Mouse (Mus musculus): ENCODE measurements around the gene Rexo4.

The Rexo4 gene

DNA sequence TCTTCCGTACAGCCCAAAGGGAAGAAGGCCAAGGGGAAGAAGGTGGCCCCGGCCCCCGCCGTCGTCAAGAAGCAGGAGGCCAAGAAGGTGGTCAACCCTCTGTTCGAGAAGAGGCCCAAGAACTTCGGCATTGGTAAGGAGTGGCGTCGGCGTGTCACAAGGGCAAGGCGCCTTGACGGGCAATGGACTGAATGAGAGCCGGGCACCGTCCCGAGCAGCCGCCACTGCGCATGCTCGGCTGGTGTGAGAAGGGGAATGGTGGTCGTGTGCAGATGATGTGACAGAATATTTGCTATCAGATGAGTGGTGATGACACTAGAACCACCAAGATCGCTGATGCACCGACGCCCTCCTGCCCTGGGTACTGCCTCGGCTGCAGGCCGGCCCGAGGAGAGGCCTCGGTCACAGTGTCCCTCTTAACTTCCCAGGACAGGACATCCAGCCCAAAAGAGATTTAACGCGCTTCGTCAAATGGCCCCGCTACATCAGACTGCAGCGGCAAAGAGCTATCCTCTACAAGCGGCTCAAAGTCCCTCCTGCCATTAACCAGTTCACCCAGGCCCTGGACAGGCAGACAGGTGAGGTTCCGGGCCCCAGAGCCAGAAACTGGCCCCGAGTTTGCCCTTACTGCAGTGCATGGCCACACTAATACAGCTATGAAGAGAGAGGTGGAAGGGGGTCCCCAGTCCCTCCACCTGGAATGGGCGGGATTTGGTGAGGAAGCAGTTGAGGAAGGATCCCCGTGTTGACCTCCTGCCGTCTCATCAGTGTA is 53.0 kb downstream of the Rexo4 start:
- intact Hi-C loops (cut with DNase I) = no loop called here

DNA sequence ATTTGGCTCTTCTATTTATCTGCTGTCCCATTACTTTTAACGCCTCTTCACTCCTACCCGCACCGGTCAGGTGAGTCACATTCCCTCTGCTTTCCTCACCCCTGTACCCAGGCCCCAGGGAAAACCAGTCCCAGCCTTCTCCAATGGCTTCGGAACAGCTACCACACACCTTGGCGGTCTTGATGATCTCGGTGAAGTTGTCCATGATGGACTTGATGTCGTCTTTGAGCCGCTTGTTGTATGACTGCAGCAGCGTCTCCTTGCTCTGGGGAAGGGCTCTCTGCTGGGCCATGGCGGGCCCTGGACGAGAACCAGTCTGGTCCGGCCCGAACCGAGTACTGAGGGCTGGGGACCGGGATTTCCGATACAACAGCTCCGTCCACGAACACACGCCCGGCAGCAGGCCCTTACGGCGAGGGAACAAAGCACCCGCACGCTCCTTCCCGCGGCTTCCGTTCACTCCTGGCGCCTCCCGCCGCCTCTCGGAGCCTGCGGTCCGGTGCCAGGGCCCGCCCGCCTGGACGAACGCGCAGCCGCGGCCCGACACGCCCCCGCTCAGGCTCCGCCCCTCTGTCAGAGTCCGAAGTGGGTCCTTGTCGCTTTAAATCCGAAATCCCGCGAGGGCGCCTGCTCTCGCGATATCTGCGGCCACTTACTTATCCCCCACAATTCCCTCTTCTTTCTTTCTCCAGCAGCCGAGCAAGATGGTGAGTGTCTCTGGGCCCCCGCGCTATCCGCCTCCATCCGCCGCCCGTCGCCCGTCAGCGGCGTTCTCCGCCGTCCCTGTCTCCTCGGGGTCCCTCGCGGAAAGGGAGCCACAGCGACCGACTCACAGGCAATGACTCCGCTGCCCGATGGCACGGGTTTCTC is 53.8 kb downstream of the Rexo4 start, which contains the start of the genes Med22 and Rpl7a:
Gene Med22 (minus strand): TSS at position 554 of the 870 bp plus-strand sequence.
Gene Rpl7a (plus strand): TSS at position 641 of the 870 bp plus-strand sequence.
- intact Hi-C loops (cut with DNase I) = no loop called here

DNA sequence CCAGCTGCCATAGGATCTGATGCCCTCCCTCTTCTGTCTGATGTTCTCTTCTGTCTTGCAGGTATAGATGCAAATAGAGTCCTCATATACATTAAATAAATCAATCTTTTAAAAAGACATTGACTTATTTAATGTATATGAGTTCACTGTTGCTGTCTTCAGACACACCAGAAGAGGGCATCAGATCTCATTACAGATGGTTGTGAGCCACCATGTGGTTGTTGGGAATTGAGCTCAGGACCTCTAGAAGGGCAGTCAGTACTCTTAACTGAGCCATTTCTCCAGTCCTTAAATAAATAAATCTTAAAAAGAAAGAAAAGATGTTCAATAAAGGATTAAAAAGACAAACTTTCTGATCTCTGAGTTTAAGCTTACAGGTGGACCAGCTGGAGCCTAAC is 54.8 kb downstream of the Rexo4 start:
- intact Hi-C loops (cut with DNase I) = loop anchor here (5.0 kb wide), 1 partner anchor 53 kb away; the partner anchor contains the start of gene Rexo4

DNA sequence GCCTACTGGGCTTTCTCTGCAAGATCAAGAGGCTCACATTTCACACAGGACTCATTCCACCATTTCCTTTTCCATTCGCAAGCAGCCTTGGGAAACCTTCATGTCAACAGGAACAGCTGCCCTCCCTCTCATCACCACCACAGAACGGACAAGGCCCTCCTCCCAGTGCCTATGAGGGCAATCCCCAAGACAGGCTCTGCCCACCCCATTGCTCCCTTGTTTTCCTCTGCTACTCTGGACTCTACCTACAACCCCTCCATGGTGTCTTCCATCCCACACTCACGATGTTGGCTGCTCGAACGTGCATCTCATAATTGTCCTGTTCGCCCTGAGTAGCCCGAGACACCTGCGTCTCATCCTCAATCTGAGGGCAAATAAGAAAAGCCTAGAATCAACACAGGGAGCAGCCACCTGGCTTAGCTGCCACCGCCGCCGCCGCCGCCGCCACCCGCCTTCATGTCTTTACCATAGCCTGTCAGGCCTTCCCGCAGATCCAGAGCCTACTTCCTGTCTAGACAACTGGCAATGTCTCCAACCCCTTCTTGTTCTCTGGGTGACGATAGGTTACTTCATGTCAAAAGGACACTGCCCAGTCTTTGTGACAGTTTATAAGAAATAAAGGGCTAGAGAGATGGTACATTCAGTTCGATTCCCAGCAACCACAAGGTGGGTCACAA is 55.3 kb downstream of the Rexo4 start:
- intact Hi-C loops (cut with DNase I) = loop anchor here (5.0 kb wide), 1 partner anchor 53 kb away; the partner anchor contains the start of gene Rexo4

DNA sequence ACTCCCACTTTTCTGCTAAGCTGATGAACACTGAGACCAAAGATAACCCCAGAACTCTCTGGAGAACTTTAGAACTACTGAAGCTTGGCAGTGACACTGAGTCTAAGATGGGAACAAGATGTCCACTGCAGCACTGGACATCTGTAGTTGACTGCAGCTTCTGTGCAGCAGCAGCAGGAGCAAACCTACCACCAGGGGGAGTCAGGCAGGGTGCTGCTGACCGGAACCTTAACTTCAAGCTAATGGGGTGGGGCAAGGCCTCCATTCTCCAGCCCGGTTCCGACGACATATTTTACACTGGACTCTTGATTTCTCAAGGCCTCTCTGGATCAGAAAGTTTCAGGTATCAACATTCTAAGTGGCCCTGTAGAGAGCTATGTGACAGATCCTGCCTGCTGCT is 57.1 kb downstream of the Rexo4 start:
- intact Hi-C loops (cut with DNase I) = loop anchor here (5.0 kb wide), 1 partner anchor 55 kb away; the partner anchor contains the start of gene Rexo4

DNA sequence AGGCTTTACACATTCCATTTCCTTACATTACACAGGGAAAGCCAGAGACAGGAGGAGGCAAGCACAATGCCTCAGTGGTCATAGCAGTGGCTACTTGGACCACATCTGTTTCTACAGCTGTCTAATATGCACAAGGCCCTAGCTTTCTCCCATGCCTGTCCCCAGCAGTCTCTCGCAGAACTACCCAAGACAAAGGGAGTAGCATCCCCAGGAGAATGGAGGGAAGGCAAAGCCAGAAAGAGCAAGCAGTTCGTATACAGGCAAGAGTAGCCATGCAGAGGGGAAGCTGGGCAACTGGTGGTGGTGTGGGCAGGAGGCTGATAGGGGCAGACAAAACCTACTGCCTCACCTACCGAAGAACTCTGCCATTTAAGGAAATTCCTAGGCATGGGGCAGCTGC is 57.8 kb downstream of the Rexo4 start:
- intact Hi-C loops (cut with DNase I) = loop anchor here (5.0 kb wide), 1 partner anchor 56 kb away; the partner anchor contains the start of gene Rexo4

DNA sequence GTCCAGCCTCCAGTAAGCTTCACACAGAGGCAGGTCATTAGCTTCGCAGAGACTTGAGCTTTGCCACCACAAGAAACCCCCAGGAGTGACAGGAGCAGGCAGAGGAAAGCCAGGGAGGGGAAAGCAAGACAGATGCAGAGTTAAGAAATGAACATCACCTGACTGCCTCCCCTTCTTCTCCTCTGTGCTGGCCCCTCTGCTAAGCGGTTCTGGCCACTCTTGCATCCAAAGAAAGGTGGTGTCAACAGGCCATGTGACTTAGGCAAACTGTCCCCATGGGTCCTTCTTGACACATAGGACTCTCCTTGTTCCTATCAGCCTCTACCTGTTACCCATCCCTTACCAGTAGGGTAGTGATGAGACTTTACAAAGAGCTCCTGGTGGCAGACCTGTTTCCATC is 58.2 kb downstream of the Rexo4 start:
- intact Hi-C loops (cut with DNase I) = loop anchor here (5.0 kb wide), 1 partner anchor 56 kb away; the partner anchor contains the start of gene Rexo4
